Mouse (Mus musculus) forebrain, embryonic 15.5 days (tissue): ENCODE measurements around the gene Adrb1. TPM values are rescaled to one million over a fixed set of nuclear protein-coding genes. Genes with fewer than 3 reads are reported as not detected.

ENCODE experiments used
- ATAC-seq: fragments of 200-750 bp; cut with Nextera tagmentation; replicated peaks from 2 replicates; pipeline ENCODE4 v1.8.0; 2017; ENCODE audit warnings: mild to moderate bottlenecking, moderate TSS enrichment, moderate library complexity
- H3K27ac ChIP-seq: fragments of 300-500 bp; sonication (generic); replicated peaks from 2 replicates; pipeline ENCODE4 v1.5.1; 2015; ENCODE audit warnings: mild to moderate bottlenecking, inconsistent platforms
- H3K27me3 ChIP-seq: fragments of 300-500 bp; sonication (generic); 2 replicates; pipeline ENCODE4 v1.6.1; 2015; ENCODE audit warnings: inconsistent platforms
- H3K36me3 ChIP-seq: fragments of 300-500 bp; sonication (generic); 2 replicates; pipeline ENCODE4 v1.6.1; 2015; ENCODE audit warnings: mild to moderate bottlenecking, inconsistent platforms
- H3K4me1 ChIP-seq: fragments of 300-500 bp; sonication (generic); 2 replicates; pipeline ENCODE4 v1.6.1; 2015; ENCODE audit warnings: inconsistent platforms
- H3K4me2 ChIP-seq: fragments of 300-500 bp; sonication (generic); replicated peaks from 2 replicates; pipeline ENCODE4 v1.6.1; 2015; ENCODE audit warnings: mild to moderate bottlenecking, inconsistent platforms
- H3K4me3 ChIP-seq: fragments of 300-500 bp; sonication (generic); 2 replicates; pipeline ENCODE4 v1.5.1; 2015; ENCODE audit warnings: mild to moderate bottlenecking, inconsistent platforms
- H3K9ac ChIP-seq: fragments of 300-500 bp; sonication (generic); replicated peaks from 2 replicates; pipeline ENCODE4 v1.6.1; 2015; ENCODE audit warnings: mild to moderate bottlenecking, inconsistent platforms
- H3K9me3 ChIP-seq: fragments of 300-500 bp; sonication (generic); 2 replicates; pipeline ENCODE4 v1.6.1; 2016; ENCODE audit warnings: inconsistent platforms
- WGBS: fragments of 180-500 bp; shearing (Covaris S2); methylation state at CpG from one replicate; pipeline ENCODE4 v1.1.7; 2015; ENCODE audit warnings: mixed read lengths; 5-methylcytosine and 5-hydroxymethylcytosine counted together
- polyA plus RNA-seq: library from polyadenylated mRNA; unstranded; fragments of >200 nt; fragmentation: Nextera tagmentation; extraction: Ambion mirVana; gene quantifications from 2 replicates; pipeline ENCODE4 v1.2.1, GENCODE M21; 2015

The Adrb1 gene
- polyA plus RNA-seq, 1 experiment from 2014 or later, result 1.6 TPM

DNA sequence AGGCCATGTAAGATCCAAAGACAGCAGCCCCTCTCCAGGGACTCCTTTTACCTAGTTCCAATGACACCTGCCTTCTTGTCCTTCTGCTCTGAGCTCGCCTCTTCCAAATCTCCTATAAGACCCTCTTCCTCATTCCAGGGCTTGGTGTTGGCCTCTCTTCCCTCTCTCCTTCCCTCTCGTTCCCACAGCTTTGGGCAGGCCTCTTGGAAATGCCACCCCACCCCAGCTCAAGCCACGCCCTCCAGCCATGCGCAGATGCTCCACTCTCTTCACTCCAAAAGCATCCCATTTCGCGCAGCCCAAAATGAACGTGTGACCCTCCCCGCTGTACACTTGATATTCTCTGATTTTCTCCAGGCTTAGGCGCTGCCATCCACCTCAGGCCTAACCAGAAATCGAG lies 34.3 kb upstream of the Adrb1 start:
- Histone ChIP-seq H3K27ac (no peak overlapping the region), H3K4me1 (peaks cover 28% of the 10 kb centered on the region), H3K27me3 (no peaks in the 10 kb centered on the region), H3K4me3 (no peak overlapping the region), H3K36me3 (no peaks in the 10 kb centered on the region), H3K9ac (no peak overlapping the region), H3K9me3 (no peaks in the 10 kb centered on the region), H3K4me2 (no peak overlapping the region)
- 84% methylated on average over 10 of the region's 10 CpGs for WGBS
- no peak for ATAC-seq

DNA sequence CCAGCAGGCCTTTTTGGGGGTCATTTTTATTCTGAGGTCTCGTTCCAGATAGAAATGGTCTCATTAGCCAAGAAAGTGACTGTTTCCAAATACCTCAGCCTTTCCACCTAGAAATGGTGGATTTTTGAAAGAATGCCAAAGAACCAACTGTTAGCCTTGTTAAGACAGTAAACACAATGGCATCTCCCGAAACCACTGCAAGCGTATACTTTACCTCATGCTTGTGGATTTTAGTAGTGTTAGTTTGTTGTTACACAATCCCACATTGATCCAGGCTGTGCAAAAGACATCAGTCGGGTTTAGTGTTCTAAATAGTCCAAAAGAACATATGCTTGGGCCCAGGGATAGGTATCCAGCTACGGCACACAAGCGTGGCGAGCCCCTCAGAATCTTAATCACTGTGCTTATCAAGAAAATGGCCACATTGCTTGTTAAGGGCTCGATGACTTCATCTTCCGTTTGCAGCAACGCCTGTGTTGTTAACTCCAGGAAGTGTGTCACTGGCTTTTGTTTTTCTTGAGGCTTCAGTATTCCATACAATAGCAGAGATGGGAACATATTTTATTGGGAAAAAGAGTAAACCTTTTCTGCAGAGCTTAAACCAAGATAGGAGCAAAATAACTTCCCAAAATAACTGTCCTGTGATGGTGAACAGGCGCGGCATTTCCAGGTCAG lies 33.2 kb upstream of the Adrb1 start:
- WGBS, result 52% methylated on average over 12 of the region's 12 CpGs
- Histone ChIP-seq H3K4me2 (no peak overlapping the region), H3K27ac (no peak overlapping the region), H3K9me3 (no peaks in the 10 kb centered on the region), H3K9ac (no peak overlapping the region), H3K36me3 (no peaks in the 10 kb centered on the region), H3K4me1 (peaks cover 28% of the 10 kb centered on the region), H3K4me3 (no peak overlapping the region), H3K27me3 (no peaks in the 10 kb centered on the region)
- no peak for ATAC-seq

DNA sequence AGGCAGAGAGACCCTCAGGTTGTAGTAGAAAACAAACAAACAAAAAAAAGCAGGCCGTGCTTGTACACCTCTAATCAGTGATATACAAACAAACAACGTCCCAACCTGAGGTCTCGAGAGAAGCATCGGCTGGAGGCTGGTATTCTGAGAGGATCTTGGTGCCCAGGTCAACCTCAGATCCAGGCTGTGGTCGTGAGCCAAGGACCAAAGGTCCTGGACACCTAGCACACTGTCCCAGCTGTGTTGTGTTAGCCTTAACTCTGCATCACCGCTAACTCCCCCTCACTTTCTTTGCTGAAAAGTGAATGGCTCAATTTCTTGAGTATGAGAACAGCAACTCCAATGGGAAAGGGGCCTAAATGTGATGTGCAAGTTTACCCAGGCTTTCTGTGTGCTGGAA lies 32.5 kb upstream of the Adrb1 start:
- 87% methylated on average over 6 of the region's 6 CpGs for WGBS
- no peaks in the 10 kb centered on the region for H3K27me3 ChIP-seq

DNA sequence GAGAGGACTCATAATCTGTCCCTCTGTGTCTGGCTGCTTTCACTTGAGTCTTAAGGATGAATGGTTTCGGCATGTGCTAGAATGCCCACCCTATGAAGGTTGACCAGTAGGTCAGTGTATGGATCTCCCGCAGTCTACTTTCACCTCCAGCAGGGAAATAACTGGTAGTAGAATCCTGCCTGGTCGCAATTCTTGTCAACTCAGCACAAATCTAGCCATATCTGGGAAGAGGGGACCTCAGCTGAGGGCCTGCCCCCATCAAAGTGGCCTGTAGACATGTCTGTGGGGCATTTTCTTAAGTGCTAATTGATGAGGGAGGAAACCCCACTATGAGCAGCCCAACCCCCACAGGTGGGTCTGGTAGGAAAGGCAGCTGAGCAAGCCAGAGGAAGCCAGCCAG lies 30.9 kb upstream of the Adrb1 start:
- Histone ChIP-seq H3K36me3 (no peaks in the 10 kb centered on the region), H3K9ac (no peak overlapping the region), H3K9me3 (no peaks in the 10 kb centered on the region), H3K4me2 (no peak overlapping the region), H3K27me3 (no peaks in the 10 kb centered on the region), H3K4me3 (no peak overlapping the region), H3K4me1 (peaks cover 24% of the 10 kb centered on the region), H3K27ac (no peak overlapping the region)
- ATAC-seq, result no peak
- WGBS, result 90% methylated on average over 3 of the region's 3 CpGs

More for the DNA sequence above, 32.5 kb upstream of the Adrb1 start:
- H3K4me3 ChIP-seq, result no peak overlapping the region
- H3K4me2 ChIP-seq, result no peak overlapping the region
- no peak overlapping the region for H3K9ac ChIP-seq
- no peak overlapping the region for H3K27ac ChIP-seq
- no peaks in the 10 kb centered on the region for H3K9me3 ChIP-seq
- no peak for ATAC-seq
- peaks cover 28% of the 10 kb centered on the region for H3K4me1 ChIP-seq
- H3K36me3 ChIP-seq, result no peaks in the 10 kb centered on the region

DNA sequence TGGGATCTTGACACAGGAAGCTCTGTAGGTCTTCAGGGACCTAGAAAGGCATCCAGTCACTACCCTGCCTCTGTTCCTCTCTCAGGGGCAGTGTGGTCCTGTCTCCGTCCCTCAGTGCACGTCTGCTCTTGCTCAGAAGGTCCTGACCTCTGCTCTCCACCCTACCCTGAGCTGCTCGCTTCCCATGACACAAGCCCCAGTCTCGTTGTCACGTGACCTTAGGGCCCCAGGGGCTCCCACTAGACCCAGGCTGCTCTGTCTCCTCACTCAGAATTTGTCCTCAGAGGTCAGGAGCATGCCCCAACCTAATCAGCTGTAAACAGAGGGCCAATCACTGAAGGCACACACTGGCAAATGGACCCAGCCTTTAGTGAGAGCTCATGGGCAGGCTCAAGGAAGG lies 29.5 kb upstream of the Adrb1 start:
- ATAC-seq, result no peak
- H3K9ac ChIP-seq, result no peak overlapping the region
- 55% methylated on average over 5 of the region's 5 CpGs for WGBS
- H3K9me3 ChIP-seq, result no peaks in the 10 kb centered on the region
- H3K4me1 ChIP-seq, result peaks cover 11% of the 10 kb centered on the region; the same call in 1 of the 2 replicates
- H3K27ac ChIP-seq, result no peak overlapping the region
- H3K4me3 ChIP-seq, result no peak overlapping the region
- no peak overlapping the region for H3K4me2 ChIP-seq
- no peaks in the 10 kb centered on the region for H3K36me3 ChIP-seq
- H3K27me3 ChIP-seq, result no peaks in the 10 kb centered on the region

DNA sequence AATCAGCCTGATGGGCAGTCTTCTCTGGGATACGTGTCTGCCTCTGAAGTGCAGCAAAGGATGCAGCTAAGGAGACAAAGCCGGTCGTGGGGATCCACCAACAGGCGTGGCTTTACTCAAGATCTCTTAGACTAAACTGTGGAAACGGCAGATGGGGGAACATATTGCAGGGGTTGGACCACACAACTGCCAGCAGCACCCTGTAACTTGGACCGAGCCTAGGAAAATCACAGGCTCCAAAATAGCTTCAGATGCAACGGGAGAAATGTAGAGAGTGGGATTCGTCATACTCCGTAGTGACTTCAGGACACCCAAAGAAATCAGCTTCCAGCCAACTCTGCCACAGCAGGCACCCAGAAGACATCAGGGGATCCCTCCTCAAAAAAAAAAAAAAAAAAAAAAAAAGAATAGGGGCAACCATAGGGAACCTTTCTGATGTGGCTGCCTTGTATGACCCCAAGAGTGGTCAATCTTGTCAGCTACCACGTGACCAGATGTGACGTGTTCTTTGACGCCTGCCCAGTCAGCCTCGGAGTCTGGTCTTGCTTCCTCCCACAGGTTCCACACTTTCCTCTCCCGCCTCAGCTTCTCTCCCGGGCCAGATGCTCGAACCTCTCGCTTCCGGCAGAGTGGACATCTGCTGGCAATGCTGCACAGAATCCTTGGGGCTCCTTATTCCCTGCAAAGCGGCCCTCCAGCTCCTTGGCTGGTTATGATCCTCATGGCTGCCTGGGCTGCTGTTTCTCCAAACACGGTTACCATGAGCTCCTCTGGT lies 24.4 kb upstream of the Adrb1 start:
- H3K27me3 ChIP-seq, result no peaks in the 10 kb centered on the region
- no peaks in the 10 kb centered on the region for H3K36me3 ChIP-seq
- no peak for ATAC-seq
- H3K4me1 ChIP-seq, result peaks cover 13% of the 10 kb centered on the region
- H3K4me3 ChIP-seq, result no peak overlapping the region
- H3K9me3 ChIP-seq, result no peaks in the 10 kb centered on the region
- H3K27ac ChIP-seq, result no peak overlapping the region
- 87% methylated on average over 20 of the region's 20 CpGs for WGBS
- no peak overlapping the region for H3K9ac ChIP-seq
- no peak overlapping the region for H3K4me2 ChIP-seq

DNA sequence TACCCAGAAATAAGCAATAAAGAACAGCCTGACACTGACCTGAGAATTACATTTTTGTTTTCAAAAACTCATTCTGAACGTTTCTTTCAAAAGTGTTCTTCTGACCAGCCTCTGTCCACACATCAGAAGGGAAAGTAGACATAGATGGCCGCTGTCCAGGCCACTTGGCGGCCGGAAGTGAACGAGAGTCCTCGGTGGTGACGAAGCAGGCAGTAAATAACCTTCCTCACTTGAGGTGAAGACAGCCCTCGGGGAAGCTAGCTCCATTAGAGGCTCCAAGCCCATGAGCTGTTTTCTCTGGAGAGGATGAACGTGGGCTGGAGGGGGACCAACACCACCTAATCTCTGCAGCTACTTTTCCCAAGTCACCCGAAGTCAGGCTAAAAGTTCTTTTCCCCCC lies 21.2 kb upstream of the Adrb1 start:
- Histone ChIP-seq H3K9me3 (no peaks in the 10 kb centered on the region), H3K36me3 (no peaks in the 10 kb centered on the region), H3K27ac (no peak overlapping the region), H3K4me2 (no peak overlapping the region), H3K4me3 (no peak overlapping the region), H3K9ac (no peak overlapping the region), H3K4me1 (peaks cover 26% of the 10 kb centered on the region), H3K27me3 (no peaks in the 10 kb centered on the region)
- WGBS, result 87% methylated on average over 10 of the region's 10 CpGs
- no peak for ATAC-seq

DNA sequence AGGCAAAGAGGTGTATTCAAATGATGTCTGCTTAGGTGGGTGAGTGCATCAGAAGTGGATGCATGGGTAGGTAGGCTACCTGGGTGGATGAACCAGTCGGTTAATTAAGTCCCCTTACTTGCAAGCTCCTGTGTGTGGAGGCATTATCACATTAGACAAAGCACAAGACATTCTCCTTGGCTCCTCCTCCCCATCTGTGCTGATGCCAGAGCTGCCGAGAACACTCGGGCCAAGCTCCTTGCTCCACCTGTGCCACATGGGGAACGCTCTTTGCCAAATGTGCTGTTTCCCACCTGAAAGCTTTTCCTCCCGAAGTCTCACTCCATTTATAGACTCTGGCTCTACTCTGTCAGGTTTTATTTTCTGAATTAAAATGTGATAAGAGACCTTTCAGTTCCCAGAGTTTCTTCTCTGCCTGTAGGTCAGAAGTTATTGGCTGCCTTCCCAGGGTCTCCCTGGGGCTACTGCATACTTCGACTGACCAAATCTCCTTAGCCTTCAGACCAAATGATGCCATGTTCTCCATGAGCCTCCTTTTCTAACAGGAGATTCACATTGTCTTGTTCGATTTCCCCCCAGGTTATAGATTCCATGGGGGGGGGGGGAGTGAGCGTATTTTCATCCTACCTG lies 20.5 kb upstream of the Adrb1 start:
- H3K4me3 ChIP-seq, result no peak overlapping the region
- no peak overlapping the region for H3K4me2 ChIP-seq
- H3K9me3 ChIP-seq, result no peaks in the 10 kb centered on the region
- no peak overlapping the region for H3K27ac ChIP-seq
- no peak overlapping the region for H3K9ac ChIP-seq
- 63% methylated on average over 8 of the region's 8 CpGs for WGBS
- peaks cover 26% of the 10 kb centered on the region for H3K4me1 ChIP-seq
- no peak for ATAC-seq
- H3K27me3 ChIP-seq, result no peaks in the 10 kb centered on the region
- no peaks in the 10 kb centered on the region for H3K36me3 ChIP-seq

DNA sequence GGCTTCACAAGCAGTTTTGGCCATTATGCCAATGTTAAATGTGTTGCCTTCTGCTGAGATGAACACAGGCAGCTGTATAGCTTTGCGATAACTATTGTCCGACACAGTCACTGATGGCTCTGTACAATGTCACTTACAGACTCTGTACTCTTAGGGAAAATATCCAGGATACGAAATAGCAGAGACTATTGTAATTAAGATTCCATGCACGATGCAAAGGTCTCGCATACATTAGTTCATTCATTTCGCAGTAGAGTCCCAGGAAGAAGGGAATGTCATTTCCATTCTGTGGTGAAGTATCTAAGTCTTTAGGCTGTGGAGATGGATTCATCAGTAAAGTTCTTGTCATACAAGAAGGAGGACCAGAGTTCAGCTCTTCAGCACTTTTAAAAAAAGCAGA lies 20.0 kb upstream of the Adrb1 start:
- H3K27me3 ChIP-seq, result no peaks in the 10 kb centered on the region
- no peak for ATAC-seq
- 33% methylated on average over 6 of the region's 6 CpGs for WGBS

DNA sequence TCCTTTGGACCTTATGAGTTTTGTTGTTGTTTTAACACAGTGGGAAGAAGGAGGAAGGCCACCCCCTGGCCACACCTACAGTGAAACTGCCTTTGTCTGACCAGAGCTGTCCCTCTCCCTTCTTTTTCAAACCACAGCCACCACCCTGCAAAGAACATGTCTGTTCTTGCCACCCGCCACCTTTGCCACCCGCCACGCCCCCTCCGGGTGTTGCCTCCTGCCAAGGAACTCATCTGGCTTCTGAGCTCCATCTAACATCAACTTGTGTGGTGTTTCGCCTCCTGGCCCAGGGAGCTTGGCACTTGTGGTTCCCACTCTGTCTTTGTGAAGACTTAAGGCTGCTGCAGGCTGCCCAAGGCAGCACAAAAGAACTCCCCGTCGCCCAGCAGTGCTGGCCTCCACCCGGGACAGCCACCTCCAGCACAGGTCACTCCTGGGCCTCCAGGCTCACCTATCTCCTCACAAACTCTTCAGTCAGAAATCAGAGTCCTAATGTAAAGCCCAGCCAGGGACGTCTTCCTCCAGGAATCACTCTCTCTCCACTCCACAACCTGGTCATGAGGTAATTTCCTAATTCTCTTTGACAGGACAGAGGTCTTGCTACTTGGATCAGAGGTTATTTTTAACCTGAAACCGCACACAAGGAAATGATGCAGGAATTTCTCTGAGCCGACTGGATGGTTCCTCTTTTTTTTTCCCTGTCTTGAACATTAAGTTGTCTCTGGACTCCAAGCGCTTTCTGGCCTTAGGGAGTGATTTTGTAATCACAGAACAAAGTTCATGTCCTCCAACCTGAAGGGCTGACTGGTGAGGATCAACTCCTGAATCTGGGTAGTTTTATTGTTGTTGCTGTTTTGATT lies 18.5 kb upstream of the Adrb1 start:
- Histone ChIP-seq H3K4me3 (no peak overlapping the region), H3K4me2 (no peak overlapping the region), H3K4me1 (peaks cover 26% of the 10 kb centered on the region), H3K9me3 (no peaks in the 10 kb centered on the region), H3K9ac (no peak overlapping the region), H3K36me3 (no peaks in the 10 kb centered on the region), H3K27ac (no peak overlapping the region), H3K27me3 (no peaks in the 10 kb centered on the region)
- WGBS, result 76% methylated on average over 12 of the region's 12 CpGs
- no peak for ATAC-seq

More for the DNA sequence above, 20.0 kb upstream of the Adrb1 start:
- Histone ChIP-seq H3K9ac (no peak overlapping the region), H3K36me3 (no peaks in the 10 kb centered on the region), H3K9me3 (no peaks in the 10 kb centered on the region), H3K27ac (no peak overlapping the region), H3K4me1 (peaks cover 26% of the 10 kb centered on the region), H3K4me3 (no peak overlapping the region), H3K4me2 (no peak overlapping the region)

DNA sequence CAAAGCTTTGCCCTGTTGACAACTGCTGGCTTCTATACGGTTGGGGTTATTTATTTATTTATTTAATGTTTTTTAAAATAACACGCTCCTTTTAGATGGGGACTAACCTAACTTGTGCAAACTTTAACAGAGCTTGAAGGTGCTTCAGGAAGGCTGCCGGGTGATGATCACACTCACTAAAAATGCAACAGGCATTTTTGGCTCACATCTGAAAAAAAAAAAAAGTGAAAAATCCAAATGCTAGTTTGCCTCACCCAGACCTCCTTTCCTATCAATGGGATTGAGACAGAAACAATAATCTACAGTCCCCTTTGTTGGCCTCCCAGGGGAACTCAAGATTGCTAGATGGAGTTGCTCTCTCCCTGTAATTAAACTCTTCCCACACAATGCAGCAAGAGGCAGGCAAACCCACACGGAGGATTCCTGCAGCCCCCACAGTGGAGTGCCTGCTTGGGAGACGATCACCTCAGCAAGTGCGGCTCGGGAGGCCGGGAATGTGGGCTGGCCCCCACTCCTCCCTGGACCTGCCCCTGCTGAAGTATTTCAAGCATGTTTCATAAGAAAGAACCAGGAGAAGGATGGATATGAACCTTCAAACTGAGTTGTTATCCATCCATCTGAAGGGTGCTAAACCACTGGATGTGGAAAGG lies 16.8 kb upstream of the Adrb1 start:
- Histone ChIP-seq H3K4me3 (no peak overlapping the region), H3K36me3 (no peaks in the 10 kb centered on the region), H3K27ac (no peak overlapping the region), H3K27me3 (no peaks in the 10 kb centered on the region), H3K9me3 (no peaks in the 10 kb centered on the region), H3K4me2 (no peak overlapping the region), H3K4me1 (peaks cover 26% of the 10 kb centered on the region), H3K9ac (no peak overlapping the region)
- WGBS, result 18% methylated on average over 8 of the region's 8 CpGs
- no peak for ATAC-seq
